Mouse (Mus musculus) central nervous system, embryonic 18 days (tissue): Measurements from ENCODE around the gene Simc1. TPM values are rescaled to one million over a fixed set of nuclear protein-coding genes. Genes with fewer than 3 reads are reported as not detected.

ENCODE experiments used
- polyA plus RNA-seq: library from polyadenylated mRNA; depleted of rRNA; stranded (reverse); fragments of >200 nt; gene quantifications from 2 replicates; pipeline ENCODE4 v1.2.3, GENCODE M21; 2012; rRNA removed

The Simc1 gene
- polyA plus RNA-seq, result 36.2 and 37.5 TPM in 2 replicates

DNA sequence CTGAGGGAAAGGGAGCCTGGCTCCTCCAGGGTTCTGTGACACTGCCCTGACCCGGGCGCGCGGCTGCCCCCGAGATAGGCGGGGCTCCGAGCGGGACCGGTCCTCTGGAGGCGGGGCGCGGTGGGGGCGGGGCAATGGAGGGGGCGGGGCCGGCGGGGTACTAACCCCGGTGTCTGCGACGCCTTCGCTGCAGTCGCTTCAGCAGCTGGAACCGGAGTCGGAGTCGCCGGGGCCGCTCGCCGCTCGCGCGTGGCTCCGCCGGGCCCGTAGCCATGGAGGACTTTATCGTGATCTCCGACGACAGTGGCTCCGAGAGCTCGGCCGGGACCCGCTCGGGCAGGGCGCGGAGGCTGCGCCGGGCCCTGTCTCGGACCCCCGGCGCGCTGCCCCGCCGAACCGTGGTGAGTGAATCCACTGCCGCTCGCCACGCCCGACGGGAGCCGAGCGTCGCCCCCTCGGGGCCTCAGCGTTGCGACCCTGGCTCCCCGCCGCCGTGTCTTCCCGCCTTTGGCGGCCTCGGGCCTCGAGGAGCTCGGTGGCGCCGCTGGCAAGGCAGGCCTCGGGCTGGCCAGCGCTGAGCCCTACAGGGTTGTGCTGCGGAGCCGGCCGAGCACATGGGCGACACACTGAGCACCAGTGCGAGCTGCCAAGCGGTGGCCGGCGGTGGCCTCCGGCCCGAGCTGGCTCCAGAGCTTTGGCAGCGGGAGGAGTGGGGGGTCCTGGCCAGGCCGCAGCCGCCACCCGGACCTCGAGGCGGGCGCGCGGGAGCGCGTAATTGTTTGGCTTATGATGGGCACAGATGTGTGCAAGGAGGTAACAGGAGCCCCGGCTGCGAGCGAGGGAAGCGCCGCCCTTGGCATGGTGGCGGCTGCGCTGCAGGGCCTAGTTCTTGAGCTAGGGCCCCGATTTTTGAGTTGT is at the start of gene Simc1:
Gene Simc1 (plus strand): TSS at position 176 of the 918 bp plus-strand sequence.

DNA sequence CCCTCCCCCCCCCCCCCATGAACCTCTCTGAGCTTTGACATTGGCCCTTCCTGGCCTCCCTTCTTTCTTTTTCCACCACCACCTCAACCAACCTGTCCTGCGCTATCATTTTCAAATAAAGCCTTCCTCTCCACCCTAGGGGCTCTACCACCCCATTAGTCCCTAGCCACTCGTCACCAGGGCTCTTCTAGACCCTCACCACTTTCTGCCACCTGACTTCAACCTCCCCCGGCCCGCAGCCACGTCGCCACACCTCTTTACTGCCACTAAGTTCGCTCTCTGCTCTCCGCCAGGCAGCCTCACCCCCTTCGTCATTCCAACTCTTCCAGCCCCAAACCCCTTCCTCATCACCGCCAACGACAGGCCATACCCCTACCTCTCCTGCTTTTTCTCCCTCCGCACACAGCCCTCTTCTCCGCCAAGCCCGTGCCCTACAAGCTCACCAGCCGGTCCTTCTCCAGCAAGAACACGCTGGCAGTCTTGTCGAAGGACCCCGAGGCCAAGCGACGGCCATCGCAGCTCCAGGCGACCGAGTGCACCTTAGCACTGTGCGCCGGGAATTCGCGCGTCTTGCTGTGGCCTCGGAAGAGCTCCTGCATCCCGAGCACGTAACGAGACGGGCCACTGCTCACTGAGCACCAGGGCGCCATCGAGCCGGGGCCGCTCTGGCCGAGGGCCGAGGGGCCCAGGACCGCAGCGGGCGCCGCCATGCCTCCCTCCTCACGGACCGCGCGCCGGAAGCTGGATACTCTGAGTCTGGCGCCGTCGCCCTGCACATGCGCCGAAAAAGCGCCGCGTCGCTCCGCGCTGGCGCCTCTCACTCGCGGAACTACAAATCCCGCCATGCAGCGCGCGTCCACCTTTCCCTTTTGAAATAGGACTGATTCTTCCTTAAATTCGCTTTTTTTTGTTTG is 35.2 kb upstream of the Simc1 start, which contains the start of gene Thoc3:
Gene Thoc3 (minus strand): TSS at position 752 of the 914 bp plus-strand sequence.

DNA sequence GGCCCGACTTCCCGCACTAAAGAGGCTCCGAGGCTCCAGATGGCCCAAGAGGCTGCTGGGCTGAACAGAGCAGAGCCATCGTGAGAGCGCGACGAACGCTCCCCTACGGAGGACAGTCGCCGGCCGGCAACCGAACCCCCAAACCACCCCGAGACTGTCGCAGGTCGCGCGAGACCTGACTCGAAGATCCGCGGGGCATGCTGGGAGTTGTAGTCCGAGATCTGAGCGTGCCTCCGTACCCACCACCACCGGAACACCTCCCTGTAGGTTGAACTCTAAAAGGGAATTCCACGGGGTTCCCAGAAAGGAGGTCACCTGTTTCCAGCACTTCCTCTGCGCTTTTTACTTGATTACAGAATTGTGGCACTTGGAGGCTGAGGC is 61.6 kb downstream of the Simc1 start, which contains the start of gene 4833439L19Rik:
Gene 4833439L19Rik (minus strand): TSS at position 235 of the 381 bp plus-strand sequence.

DNA sequence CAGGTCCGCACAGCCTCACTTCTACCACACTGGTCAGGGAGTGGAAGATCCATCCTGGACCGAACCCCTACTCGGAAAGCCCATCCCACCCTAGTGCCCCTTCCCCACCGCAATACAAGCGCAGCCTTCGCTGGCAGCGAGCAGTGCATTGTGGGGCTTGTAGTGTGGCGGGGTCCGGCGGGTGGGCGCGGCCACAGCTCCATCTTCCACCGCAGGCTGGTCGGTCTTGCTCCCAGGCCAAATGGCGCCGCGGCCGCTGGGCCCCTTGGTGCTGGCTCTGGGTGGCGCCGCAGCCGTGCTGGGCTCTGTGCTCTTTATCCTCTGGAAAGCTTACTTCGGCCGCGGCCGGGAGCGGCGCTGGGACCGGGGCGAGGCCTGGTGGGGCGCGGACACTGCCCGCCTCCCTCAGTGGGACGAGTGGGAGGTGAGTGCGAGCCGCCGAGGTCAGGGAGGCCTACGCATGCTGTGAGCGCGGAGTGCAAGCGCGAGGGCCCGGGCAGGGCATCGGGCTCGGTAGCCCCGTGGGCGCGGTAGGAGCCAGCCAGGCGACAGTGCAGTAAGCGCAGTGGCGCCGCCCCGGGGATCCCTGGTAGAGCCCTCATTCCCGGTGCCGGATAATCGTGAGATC is 71.4 kb downstream of the Simc1 start, which contains the start of gene Arl10:
Gene Arl10 (plus strand): TSS at position 162 of the 628 bp plus-strand sequence.

DNA sequence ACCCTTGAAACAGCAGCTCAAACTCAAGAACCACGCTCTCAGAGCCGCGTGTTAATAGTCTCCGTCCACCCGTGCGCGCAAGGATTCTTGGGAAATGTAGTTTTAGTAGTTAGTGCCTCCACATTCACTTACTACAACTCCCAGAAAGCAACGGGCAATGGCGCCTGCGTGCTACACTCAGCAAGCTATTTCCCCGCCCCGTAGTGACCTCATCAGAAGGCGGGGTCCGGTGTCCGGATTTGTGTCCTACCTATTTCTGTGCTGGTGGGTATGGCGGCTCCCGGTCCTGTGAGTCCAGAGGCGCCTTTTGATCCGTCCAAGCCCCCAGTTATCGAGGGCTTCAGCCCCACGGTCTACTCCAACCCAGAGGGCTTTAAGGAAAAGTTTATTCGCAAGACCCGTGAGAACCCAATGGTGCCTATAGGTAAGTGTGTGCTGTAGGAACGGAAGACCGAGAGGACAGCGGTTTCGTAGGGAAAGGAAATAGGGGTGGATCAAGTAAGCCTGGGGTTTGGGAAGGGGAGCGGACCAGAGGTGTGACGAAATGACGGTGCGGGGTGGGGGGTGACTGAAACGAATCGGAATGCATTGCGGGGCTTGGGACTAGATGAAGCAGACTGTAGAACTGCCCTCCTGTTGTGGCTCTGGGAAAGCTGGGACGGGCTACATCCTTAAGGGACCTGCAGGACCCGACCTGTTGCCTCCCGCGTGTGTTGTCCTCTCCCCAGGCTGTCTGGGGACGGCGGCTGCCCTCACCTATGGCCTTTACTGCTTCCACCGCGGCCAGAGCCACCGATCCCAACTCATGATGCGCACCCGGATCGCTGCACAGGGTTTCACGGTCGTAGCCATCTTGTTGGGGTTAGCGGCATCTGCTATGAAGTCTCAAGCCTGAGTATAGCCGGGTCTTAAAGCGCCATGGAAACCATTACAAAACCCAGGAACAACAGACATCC is 86.7 kb downstream of the Simc1 start, which contains the start of the genes Nop16 and Higd2a:
Gene Nop16 (minus strand): TSS at position 95 of the 956 bp plus-strand sequence.
Gene Higd2a (plus strand): TSS at position 212 of the 956 bp plus-strand sequence.

Other genes with a start within 250 kb of the Simc1 start
- gene Cplx2, start 132.4 kb upstream of the Simc1 start, polyA plus RNA-seq, result 70.4 and 81.0 TPM in 2 replicates
- 38.3 and 41.1 TPM in 2 replicates for gene Thoc3, start 34.9 kb upstream of the Simc1 start, polyA plus RNA-seq
- gene 4833439L19Rik, start 61.7 kb downstream of the Simc1 start, polyA plus RNA-seq, result 152 and 154 TPM in 2 replicates
- gene Arl10, start 71.2 kb downstream of the Simc1 start, polyA plus RNA-seq, result 95.8 and 99.7 TPM in 2 replicates
- 47.4 and 47.7 TPM in 2 replicates for gene Nop16, start 86.3 kb downstream of the Simc1 start, polyA plus RNA-seq
- gene Higd2a, start 86.4 kb downstream of the Simc1 start, polyA plus RNA-seq, result 163 and 182 TPM in 2 replicates
- gene Cltb, start 107.6 kb downstream of the Simc1 start, polyA plus RNA-seq, result 168 and 176 TPM in 2 replicates
- 32.6 and 34.0 TPM in 2 replicates for gene Faf2, start 118.0 kb downstream of the Simc1 start, polyA plus RNA-seq
- 97.7 and 128 TPM in 2 replicates for gene Rnf44, start 190.1 kb downstream of the Simc1 start, polyA plus RNA-seq
- 0.32 TPM in 2 replicates for gene Cdhr2, start 197.7 kb downstream of the Simc1 start, polyA plus RNA-seq
- gene Gprin1, start 246.1 kb downstream of the Simc1 start, polyA plus RNA-seq, result 94.5 and 102 TPM in 2 replicates